Mouse (Mus musculus) gastrocnemius, postnatal 4 days (tissue): ENCODE measurements around the gene Lyrm7. TPM values are rescaled to one million over a fixed set of nuclear protein-coding genes. Genes with fewer than 3 reads are reported as not detected.

Experiments used
- DNase-seq, 2 experiments: peaks; one replicate each; pipeline ENCODE4 v3.0.0; 2021 to 2022; ENCODE audit warnings: low spot score in 2 of 2, mixed read lengths in 2 of 2
- total RNA-seq, 2 experiments: library from RNA; stranded (reverse); gene quantifications; 2 replicates each; pipeline ENCODE4 v1.2.3; 2021

The Lyrm7 gene
- total RNA-seq, 2 experiments from 2014 or later, result 12.2 to 18.9 TPM

- no peak for DNase-seq
These were observed 53.0 kb downstream of the Lyrm7 start for GRCm38 (mm10) chr11:54807669-54808068.

- DNase-seq, result no peak
These were observed 53.8 kb downstream of the Lyrm7 start for GRCm38 (mm10) chr11:54806891-54807290.

GRCm38 (mm10) chr11:54805196-54805595 lies 55.5 kb downstream of the Lyrm7 start:
- peak; percentile 48 to 77 for DNase-seq

- DNase-seq, result no peak
These were observed 58.1 kb downstream of the Lyrm7 start for GRCm38 (mm10) chr11:54802621-54803020.

- DNase-seq, result peak in 1 of 2 experiments; percentile 18
These were observed 58.7 kb downstream of the Lyrm7 start for GRCm38 (mm10) chr11:54801791-54802558.

- DNase-seq, result no peak
These were observed 64.2 kb downstream of the Lyrm7 start for GRCm38 (mm10) chr11:54796551-54796950.

- DNase-seq, result no peak
These were observed 66.0 kb downstream of the Lyrm7 start for GRCm38 (mm10) chr11:54794678-54795077.

GRCm38 (mm10) chr11:54793173-54793572 lies 67.5 kb downstream of the Lyrm7 start:
- no peak for DNase-seq

GRCm38 (mm10) chr11:54791458-54791857 lies 69.3 kb downstream of the Lyrm7 start:
- no peak for DNase-seq

GRCm38 (mm10) chr11:54787488-54788474 lies 72.9 kb downstream of the Lyrm7 start, which contains the start of gene Cdc42se2:
Gene Cdc42se2, minus strand, starts transcription at chr11:54787675.
- DNase-seq, result peak; percentile 96 to 97

GRCm38 (mm10) chr11:54786858-54787487 lies 73.7 kb downstream of the Lyrm7 start:
- DNase-seq, result peak; percentile 36 to 60

- no peak for DNase-seq
These were observed 75.2 kb downstream of the Lyrm7 start for GRCm38 (mm10) chr11:54785566-54785965.

GRCm38 (mm10) chr11:54784436-54784835 lies 76.3 kb downstream of the Lyrm7 start:
- no peak for DNase-seq

- no peak for DNase-seq
These were observed 78.5 kb downstream of the Lyrm7 start for GRCm38 (mm10) chr11:54782253-54782652.

- DNase-seq, result no peak
These were observed 80.8 kb downstream of the Lyrm7 start for GRCm38 (mm10) chr11:54779946-54780345.

GRCm38 (mm10) chr11:54778131-54778844 lies 82.4 kb downstream of the Lyrm7 start:
- peak in 1 of 2 experiments; percentile 28 for DNase-seq

GRCm38 (mm10) chr11:54777387-54778130 lies 83.2 kb downstream of the Lyrm7 start:
- no peak for DNase-seq
